Mouse (Mus musculus) thymus, postnatal 4 days (tissue): ENCODE data around the gene Yif1a.
A peak's percentile ranks its signal among the peaks of the same experiment; 100 is the strongest.

ENCODE experiments used
- DNase-seq: peaks from one replicate; pipeline ENCODE4 v3.0.0; 2021

The Yif1a gene

DNA sequence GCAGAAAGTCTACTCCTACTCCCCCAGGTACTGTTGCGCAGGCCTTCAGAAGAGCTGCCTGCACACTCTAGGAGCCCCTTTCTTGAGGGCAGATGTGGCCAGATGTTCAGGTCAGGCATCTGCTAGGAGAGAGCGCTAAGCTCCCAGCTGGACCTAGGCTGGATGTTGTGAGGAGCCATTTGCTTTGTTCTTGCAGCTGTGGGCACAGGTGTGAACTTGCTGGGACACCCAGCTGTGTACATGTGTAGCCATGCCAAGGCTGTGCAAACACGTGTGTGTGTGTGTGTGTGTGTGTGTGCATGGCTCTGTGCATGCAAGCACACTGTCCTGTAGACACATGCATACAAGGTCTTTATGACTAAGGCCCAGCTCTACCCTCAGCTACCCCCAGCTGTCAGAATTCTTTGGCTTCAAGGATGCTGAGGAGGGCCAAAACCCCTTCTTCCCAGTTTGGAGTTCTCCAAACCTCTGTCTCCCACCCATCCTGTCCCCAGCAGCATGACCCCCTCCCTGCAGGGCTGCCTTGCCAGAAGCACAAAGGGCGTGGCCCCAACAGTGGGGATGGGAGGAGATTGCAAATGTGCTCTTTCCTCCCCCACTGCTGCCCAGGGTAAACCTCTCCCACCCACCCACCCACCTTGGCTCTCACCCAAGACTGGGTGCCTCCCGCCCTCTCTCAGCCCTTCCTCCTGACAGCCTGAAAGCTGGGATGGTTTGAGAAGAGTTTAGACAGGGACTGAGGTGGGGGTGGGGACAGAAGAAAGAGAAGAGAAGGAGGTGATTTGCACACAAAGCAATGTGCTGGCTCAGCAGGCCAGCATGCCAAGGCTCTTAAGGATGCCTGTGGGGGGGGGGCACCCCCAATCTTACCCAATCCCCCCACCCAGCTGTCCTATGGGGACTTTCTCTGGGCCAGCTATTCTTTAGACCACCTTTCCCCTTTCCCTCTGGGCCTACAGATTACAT, 27.7 kb upstream of the Yif1a start:
- no peak for DNase-seq

GRCm38 (mm10) chr19:5062041-5062440, 26.3 kb upstream of the Yif1a start:
- no peak for DNase-seq

GRCm38 (mm10) chr19:5062446-5062845, 25.9 kb upstream of the Yif1a start:
- no peak for DNase-seq

DNA sequence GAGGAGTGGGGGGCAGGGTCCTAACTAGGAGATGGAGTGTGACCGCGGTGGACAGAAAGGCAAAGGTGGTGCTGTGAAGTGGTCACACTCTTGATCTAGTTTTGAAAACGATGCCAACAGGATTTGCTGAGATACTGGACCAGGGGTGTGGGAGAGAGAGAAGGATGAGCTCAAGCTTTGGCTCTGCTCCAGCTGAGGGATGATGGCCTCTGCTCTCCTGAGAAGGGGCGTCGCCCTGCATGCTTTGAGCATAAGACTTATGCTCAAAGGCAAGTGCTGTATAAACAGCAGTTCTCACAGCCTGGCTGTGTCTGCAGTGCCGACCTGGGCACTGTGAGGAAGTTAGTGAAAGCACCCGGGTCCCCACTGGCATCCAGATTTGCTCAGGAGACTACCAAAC, 23.2 kb upstream of the Yif1a start:
- DNase-seq: no peak

DNA sequence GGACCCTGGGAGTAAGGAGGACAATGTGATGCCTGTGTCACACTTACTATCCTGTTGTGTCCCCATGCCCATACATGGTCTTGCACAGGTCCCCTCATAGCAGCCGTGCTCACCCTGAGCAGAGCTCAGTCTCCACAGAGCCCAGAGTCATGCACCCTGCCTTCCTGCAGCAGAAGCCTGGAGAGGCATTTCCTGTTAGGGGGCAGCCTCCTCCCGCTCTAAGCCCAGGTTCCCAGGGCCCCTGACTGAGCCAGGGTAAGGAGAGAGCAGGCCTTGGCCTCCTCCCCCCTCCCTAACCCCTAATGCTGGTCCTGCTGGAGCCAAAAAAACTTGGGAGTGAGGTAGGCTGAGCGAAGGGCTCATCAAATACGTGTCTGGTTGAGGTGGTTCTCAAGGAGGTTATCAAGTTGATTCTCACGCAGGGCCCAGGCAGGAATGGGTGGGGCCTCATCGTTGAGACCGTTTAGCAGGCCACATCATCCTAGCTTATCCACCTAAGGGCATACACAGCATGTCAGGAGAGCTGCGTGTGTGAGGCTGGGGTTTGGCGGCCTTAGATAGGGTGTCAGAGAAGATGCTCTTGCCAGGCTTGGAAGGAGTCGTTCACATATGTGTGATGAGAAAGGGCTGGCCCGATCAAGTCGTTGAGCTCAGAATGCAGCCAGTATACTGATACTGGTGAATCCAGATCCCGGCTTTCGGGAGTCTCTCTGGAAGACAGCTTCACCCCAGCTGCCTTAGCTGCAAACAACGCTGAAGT, 21.1 kb upstream of the Yif1a start:
- DNase-seq: no peak

DNA sequence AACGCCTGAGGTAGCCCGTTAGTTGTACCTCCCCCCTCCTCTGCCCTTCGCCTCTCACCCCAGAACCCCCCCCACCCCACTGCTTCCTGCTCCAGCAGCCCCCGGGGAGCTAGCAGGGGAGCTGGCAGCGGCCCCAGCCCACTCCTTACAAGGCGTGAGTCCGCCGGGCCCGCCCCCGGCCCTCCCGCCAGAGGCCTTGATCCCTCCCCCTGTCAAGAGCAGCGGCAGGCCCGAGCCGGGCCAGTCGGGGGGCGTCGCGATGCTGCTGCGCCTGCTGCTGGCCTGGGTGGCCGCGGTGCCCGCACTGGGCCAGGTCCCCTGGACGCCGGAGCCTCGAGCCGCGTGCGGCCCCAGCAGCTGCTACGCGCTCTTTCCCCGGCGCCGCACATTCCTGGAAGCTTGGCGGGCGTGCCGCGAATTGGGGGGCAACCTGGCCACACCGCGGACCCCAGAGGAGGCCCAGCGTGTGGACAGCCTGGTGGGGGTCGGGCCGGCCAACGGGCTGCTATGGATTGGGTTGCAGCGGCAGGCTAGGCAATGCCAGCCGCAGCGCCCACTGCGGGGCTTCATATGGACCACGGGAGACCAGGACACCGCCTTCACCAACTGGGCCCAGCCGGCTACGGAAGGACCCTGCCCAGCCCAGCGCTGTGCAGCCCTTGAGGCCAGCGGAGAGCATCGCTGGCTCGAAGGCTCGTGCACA, 20.3 kb upstream of the Yif1a start, which contains the start of gene Cd248:
TSS of gene Cd248 (plus strand) at position 212 of the 703 bp plus-strand sequence.
- no peak for DNase-seq

DNA sequence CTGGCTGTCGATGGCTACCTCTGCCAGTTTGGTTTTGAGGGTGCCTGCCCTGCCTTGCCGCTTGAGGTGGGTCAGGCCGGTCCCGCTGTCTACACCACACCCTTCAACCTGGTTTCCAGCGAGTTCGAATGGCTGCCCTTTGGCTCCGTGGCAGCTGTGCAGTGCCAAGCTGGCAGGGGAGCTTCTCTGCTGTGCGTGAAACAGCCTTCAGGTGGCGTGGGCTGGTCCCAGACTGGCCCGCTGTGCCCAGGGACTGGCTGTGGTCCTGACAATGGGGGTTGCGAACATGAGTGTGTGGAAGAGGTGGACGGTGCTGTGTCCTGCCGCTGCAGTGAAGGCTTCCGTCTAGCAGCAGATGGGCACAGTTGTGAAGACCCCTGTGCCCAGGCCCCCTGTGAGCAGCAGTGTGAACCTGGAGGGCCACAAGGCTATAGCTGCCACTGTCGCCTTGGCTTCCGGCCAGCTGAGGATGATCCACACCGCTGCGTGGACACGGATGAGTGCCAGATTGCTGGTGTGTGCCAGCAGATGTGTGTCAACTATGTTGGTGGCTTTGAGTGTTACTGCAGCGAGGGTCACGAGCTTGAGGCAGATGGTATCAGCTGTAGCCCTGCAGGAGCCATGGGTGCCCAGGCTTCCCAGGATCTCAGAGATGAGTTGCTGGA, 19.6 kb upstream of the Yif1a start:
- DNase-seq: no peak

- no peak for DNase-seq
Observed at GRCm38 (mm10) chr19:5069486-5069885, 18.9 kb upstream of the Yif1a start.

- no peak for DNase-seq
Observed at GRCm38 (mm10) chr19:5069978-5070377, 18.4 kb upstream of the Yif1a start.

DNA sequence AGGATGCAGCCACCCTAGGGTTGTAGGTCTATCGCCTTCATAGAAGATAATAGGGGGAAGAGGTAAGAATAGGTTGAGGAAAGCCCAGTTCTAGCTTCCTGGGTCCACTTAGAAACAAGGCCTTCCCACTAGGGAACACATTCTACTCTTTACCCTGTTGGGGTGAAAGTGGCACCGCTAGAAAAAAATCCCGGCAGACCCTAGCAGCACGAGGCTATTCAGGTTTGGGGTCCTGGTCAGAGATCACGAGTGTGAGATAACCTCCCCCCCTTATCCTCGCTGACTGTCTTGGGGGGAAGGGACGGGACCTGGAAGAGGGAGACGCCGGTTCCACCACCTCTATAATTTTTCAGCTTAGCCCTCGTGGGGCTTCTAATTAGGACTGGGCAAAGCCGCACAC, 17.3 kb upstream of the Yif1a start:
- no peak for DNase-seq

GRCm38 (mm10) chr19:5071545-5072369, 16.6 kb upstream of the Yif1a start:
- DNase-seq: peak; percentile 41

DNA sequence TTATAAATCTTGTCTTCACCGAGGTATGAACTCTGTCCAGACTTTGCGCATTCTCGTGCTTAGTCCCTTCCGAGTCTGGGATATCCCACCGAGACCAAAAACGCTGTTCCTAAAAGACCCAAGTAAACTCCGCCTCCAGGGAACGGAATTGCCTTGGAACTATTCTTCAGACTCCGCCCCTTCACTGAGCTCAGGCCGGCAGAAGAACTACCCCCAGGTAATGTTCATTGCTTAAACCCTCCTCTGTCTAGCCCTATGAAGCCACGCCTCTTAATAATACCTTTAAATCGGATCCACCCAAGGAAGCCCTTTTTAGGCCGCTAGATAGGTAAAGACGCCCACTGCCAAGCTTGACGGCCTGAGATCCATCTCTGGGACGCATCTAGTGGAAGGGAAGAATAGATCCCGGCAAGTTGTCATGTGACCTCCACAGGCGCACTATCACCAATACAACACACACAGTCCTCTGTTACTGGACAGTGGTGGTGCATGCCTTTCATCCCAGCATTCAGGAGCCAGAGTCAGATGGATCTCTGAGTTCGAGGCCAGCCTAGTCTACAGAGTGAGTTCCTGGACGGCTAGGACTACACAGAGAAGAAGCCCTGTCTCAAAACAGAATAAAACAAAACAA, 15.8 kb upstream of the Yif1a start:
- no peak for DNase-seq

GRCm38 (mm10) chr19:5073028-5073427, 15.3 kb upstream of the Yif1a start:
- DNase-seq: peak; percentile 71

DNA sequence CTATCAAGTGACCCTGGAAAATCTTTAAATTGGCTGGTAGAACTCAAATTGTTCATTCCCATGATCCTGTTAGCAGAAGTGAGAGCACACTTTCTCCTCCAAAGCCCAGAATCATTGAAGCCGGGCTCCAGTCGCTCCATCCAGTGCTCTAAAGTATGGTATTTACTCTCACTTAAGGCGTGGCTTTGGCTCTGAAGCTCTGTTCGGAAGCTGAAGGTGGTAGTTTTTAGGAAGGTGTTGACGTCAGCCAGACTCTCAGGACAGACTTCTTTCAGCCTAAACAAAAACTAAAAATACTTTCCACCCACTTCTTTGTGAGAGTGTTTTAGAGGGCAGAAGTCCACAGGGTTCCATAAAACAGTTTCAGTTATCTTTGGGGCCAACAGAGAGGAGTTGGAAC, 14.8 kb upstream of the Yif1a start:
- DNase-seq: no peak

DNA sequence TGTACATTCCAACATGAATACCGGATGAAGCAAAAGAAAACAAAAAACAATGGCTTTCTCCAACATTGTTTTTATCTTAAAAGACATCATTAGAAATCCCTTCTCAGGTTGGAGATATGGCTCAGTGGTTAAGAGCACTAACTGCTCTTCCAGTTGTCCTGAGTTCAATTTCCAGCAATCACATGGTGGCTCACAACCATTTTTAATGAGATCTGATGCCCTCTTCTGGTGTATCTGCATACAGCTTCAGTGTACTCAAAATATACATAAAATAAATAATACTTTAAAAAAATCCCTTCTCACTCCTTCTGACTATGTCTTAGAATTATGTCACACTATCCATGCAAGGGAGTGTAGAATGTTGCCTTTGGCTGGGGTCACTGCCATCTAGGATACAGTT, 9.1 kb upstream of the Yif1a start:
- DNase-seq: no peak

DNA sequence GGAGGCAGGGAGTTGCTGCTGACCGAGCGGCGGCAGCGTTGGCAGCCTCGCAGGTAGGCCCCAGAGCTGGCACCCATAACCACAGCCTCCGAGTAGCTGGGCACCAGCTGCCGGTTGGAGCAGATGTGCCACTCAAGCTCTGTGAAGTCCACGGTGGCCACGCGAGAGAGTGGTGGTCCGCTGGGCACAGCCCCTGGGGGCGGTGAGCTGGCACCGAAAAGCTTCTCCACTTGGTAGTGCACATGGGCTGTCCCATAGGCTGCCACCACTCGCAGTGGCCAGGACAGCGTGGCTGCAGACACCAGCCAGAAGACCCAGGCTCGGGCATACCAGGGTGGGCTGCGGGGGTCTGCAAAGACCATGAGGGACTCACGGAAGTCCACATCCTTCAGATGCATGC, 6.3 kb upstream of the Yif1a start:
- no peak for DNase-seq

DNA sequence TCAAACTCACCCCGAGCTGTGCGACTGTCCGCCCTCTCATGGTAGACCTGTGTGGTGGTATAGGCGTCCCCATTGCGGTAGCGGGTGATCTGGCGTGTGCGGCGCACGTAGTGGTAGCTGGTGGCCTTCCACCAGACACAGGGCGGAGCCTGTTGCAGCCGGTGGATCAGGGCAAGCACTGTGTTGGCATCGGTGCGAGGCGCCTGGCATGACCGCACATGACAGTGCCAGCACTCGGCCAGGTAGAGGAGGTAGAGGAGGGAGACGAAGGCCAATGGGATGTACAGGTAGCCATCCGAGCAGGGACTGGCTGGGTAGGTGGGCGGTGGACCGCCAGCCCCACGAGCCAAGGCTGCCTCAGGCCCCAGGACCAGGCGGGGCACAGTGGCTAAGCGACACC, 5.7 kb upstream of the Yif1a start:
- DNase-seq: no peak

DNA sequence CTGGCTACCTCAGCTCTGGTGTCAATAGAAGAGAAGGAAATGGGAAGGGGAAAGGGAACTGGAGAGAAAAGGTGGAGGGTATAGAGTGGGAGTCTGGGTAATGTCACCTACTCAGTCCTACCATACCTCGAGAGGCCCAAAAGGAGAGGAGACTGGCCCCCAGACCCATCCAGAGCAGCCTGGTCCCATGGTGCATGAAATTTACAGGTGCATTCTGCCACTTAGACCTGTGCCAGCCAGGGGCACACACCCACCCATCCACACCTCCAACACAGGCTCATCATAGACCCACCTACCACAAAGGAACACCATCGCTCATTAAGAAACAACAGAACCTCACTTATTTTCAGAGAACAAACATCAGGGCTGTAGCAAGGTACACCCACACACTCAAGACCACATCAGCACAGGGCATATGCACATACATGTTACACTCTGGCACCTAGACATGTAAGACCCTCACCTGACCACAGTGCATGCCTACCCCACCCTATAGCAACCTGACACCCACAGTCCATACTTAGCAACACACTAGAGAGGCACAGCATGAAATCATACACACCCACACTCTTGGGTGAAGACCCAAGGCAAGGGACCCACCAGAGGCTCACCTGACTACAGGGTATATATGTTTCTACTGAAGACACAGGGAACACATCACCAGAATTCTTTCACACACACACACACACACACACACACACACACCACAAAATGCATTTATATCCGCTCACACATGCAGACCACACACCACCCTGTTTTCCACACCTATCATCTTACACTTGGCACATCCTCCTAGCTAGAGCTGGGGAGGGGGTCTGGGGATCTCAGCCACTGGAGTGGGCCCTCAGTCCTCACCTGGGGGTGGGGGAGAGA, 4.1 kb upstream of the Yif1a start:
- no peak for DNase-seq

- no peak for DNase-seq
Observed at GRCm38 (mm10) chr19:5084834-5085144, 3.5 kb upstream of the Yif1a start.

- DNase-seq: no peak
Observed at GRCm38 (mm10) chr19:5085145-5085863, 3.0 kb upstream of the Yif1a start, which contains the start of gene Tmem151a. Gene Tmem151a (minus strand): TSS chr19:5085531.
